Mouse (Mus musculus) urinary bladder, postnatal 14 days (tissue): ENCODE measurements around the gene Olfr463.

ENCODE experiments used
- DNase-seq: peaks from one replicate; pipeline ENCODE4 v3.0.0; 2021; ENCODE audit warnings: low spot score

Olfr463 gene

GRCm38 (mm10) chr11:87897287-87897686 lies at the start of gene Olfr463:
Olfr463 (minus strand) TSS chr11:87897387.
- no peak for DNase-seq

- no peak for DNase-seq
These were observed 38.3 kb upstream of the Olfr463 start for GRCm38 (mm10) chr11:87935467-87935866.

GRCm38 (mm10) chr11:87933731-87934130 lies 36.5 kb upstream of the Olfr463 start:
- no peak for DNase-seq

- DNase-seq, result no peak
These were observed 33.2 kb upstream of the Olfr463 start for GRCm38 (mm10) chr11:87930348-87930747.

GRCm38 (mm10) chr11:87920966-87921365 lies 23.8 kb upstream of the Olfr463 start, which contains the start of gene Olfr464:
Olfr464 (minus strand) TSS chr11:87920967.
- peak; percentile 16 for DNase-seq

GRCm38 (mm10) chr11:87920301-87920700 lies 23.1 kb upstream of the Olfr463 start:
- DNase-seq, result no peak

GRCm38 (mm10) chr11:87916005-87916404 lies 18.8 kb upstream of the Olfr463 start:
- no peak for DNase-seq

- DNase-seq, result no peak
These were observed 7.1 kb upstream of the Olfr463 start for GRCm38 (mm10) chr11:87904331-87904730.

- DNase-seq, result no peak
These were observed 5.0 kb downstream of the Olfr463 start, which contains the start of gene Olfr462 for GRCm38 (mm10) chr11:87892168-87892567. Olfr462 (minus strand) TSS chr11:87892268.

GRCm38 (mm10) chr11:87884856-87885255 lies 12.3 kb downstream of the Olfr463 start:
- DNase-seq, result no peak

GRCm38 (mm10) chr11:87883493-87883892 lies 13.7 kb downstream of the Olfr463 start:
- no peak for DNase-seq

GRCm38 (mm10) chr11:87881714-87882113 lies 15.5 kb downstream of the Olfr463 start:
- no peak for DNase-seq

- no peak for DNase-seq
These were observed 17.4 kb downstream of the Olfr463 start for GRCm38 (mm10) chr11:87879826-87880225.

- DNase-seq, result no peak
These were observed 21.8 kb downstream of the Olfr463 start, which contains the start of gene Epx for GRCm38 (mm10) chr11:87875436-87875835. Epx (minus strand) TSS chr11:87875536.

- no peak for DNase-seq
These were observed 25.4 kb downstream of the Olfr463 start for GRCm38 (mm10) chr11:87871766-87872165.

- DNase-seq, result no peak
These were observed 27.1 kb downstream of the Olfr463 start for GRCm38 (mm10) chr11:87870096-87870495.

GRCm38 (mm10) chr11:87866891-87867290 lies 30.3 kb downstream of the Olfr463 start:
- peak; percentile 28 for DNase-seq

- DNase-seq, result no peak
These were observed 34.4 kb downstream of the Olfr463 start for GRCm38 (mm10) chr11:87862805-87863204.

- no peak for DNase-seq
These were observed 36.8 kb downstream of the Olfr463 start for GRCm38 (mm10) chr11:87860426-87860825.

- no peak for DNase-seq
These were observed 37.9 kb downstream of the Olfr463 start for GRCm38 (mm10) chr11:87859273-87859672.

GRCm38 (mm10) chr11:87854550-87854949 lies 42.6 kb downstream of the Olfr463 start:
- no peak for DNase-seq

- DNase-seq, result no peak
These were observed 43.6 kb downstream of the Olfr463 start for GRCm38 (mm10) chr11:87853597-87853954.

- peak; percentile 92 for DNase-seq
These were observed 44.2 kb downstream of the Olfr463 start, which contains the start of gene Mks1 for GRCm38 (mm10) chr11:87852690-87853596. Mks1 (plus strand) TSS chr11:87853215.
